Mouse (Mus musculus) erythroblast, adult 5-6 weeks (primary cell): Measurements from ENCODE around the gene Cep295. TPM values are rescaled to one million over a fixed set of nuclear protein-coding genes. Genes with fewer than 3 reads are reported as not detected.
"Not testable (repeated sequence)": the region's sequence is repeated elsewhere in the genome, so short reads cannot be mapped to it uniquely, and the experiment has no call there.

Experiments used
- ATAC-seq: replicated peaks from 2 replicates; pipeline ENCODE4 v1.8.0; 2016; ENCODE audit warnings: moderate number of reproducible peaks, mild to moderate bottlenecking, moderate TSS enrichment, inconsistent platforms; ENCODE audit not compliant: poor library complexity, low FRiP score, severe bottlenecking
- total RNA-seq, 2 experiments: library from RNA; stranded (forward) in 1 of 2; stranded (reverse) in 1 of 2; fragments of 150-400 nt in 1 of 2; fragments of 200-764, 138-1000 nt in 1 of 2; gene quantifications; 2 replicates each; pipeline versions ENCODE4 v1.2.3 to v1.2.4; 2015 to 2017; ENCODE audit warnings: low replicate concordance in 2 of 2

The Cep295 gene
- total RNA-seq (2015; ENCODE audit: low replicate concordance) (21.1 and 63.0 TPM in 2 replicates), total RNA-seq (2017; ENCODE audit: low replicate concordance) (29.1 and 32.1 TPM in 2 replicates)

DNA sequence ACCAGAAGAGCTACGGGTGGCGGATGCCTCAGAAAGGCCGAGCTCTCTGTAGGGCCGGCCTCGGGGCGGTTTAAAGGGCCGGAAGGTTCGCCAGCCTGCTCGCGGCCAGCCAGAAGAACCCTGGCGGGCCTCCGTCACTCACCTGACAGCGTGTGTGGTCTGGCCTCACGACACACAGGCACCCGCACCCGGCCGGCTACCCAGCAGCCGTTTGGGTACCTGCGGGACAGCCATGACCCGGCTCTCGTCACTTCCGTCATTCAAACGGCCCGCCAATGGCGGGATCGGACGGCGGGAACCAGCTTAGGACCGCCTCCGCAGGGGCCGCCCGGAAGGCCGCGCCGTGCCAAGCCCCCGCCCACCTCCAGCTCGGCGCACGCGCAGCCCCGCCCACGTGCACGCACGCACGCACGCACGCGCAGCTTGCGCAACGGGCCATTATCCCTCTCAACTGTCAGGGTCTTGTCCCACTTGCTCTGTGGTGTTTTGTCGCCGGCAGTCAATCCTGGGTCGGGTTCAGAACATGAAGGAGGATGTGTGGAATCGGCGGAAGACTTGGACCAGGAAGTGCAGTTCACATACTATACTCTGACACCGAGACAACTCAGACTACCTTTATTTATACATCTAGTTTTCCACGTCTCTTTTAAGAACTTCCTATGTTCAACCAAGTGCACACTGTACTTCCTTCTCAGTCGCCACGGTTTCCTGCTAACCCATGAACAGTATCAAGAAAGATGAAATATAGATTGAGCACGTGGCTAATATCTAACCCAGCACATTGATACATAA is at the start of gene Cep295:
Cep295 (minus strand) TSS at position 305 of the 792 bp plus-strand sequence.
- ATAC-seq = peak; percentile 97

DNA sequence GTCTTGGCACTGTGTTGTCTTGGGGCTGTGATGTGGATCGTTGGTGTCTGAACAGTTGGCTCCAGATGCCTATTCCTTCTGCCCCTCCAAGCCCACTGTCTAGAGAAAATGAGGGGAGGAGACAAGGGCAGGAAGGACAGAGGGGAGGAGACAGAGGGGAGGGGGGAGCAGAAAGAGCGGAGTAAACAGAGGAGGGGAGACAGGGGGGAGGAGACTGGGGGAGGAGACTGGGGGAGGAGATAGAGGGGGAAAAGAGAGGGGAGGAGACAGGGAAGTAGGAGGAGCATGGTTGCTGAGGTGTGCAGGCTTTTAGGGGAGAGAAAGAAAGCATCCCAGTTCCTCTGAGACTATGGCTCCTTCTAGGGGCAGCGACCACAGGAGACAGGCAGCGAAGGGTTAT is 40.0 kb upstream of the Cep295 start:
- no peak for ATAC-seq

DNA sequence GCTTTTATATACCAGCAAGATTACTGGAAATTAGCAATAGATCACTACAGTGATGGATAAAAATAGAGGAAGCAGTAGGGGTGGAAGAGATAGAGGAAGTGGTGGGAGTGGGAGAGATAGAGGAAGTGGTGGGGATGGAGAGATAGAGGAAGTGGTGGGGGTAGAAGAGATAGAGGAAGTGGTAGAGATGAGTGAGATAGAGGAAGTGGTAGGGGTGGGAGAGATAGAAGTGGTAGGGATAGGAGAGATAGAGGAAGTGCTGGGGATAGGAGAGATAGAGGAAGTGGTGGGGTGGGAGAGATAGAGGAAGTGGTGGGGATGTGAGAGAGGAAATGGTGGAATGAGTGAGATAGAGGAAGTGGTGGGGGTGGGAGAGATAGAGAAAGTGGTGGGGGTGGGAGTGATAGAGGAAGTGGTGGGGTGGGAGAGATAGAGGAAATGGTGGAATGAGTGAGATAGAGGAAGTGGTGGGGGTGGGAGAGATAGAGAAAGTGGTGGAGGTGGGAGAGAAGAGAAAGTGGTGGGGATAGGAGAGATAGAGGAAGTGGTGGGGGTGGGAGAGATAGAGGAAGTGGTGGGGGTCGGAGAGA is 37.9 kb upstream of the Cep295 start:
- no peak for ATAC-seq

DNA sequence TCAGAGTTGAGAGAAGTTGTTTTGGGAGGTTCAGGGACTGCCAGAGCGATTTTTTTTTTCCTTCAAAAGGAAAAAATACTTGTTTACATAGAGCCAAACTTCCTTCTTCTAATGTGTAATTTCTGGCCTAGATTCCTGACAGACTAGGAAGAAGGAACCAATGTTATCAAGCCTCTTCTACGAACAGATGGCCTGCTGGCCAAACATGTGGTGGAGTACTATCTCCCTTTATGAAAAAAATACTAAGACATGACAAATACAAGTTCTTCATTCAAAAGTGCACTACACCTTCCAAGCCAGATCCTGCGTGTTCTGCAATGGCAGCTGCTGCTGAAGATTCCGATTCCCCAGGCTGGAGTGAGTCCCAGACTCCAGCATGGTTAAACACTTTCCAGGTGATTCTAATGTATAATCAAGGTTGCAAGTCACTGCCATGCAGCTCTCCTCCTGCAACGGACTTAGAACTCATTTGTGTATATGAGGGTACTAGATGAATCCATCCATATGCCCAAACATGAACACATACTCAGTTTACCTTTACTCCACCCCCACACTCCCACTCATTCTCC is 29.6 kb upstream of the Cep295 start:
- no peak for ATAC-seq

DNA sequence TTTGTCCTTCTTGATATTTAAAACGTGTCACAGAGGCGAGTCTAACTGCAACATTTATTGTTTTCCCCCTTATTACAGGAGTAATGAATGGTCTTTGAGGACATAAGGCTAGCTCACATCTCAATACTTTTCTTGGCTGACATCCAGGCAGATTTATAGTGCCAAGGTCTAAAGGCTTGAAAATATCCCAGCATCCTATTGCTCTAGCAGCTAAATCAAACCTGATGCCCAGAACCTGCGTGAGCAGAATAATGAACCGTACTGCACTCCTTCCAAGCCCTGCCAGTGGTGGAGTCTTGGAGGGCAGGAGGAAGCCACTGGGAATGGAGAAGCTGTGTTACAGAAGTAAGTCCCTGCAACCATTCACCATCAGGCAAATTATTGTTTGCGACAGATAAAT is 26.7 kb upstream of the Cep295 start:
- no peak for ATAC-seq

DNA sequence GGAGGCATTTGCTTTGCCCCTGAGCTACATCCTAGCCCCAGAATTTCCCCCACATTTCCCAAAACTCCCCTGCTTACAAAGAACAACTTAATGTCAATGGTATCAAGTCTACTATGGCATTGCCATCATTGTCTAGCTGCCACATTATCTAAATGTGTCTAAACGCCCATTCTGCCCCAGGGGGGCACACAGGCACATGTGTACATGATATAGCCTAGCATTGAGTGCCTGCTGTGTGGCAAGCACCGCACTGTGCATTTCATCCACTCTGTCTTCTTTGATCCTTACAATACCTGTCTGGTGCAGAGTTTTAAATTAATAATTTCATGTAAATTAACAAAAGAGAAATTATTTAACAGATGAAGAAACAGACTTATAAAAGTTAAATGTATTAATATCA is 8.7 kb upstream of the Cep295 start:
- no peak for ATAC-seq

DNA sequence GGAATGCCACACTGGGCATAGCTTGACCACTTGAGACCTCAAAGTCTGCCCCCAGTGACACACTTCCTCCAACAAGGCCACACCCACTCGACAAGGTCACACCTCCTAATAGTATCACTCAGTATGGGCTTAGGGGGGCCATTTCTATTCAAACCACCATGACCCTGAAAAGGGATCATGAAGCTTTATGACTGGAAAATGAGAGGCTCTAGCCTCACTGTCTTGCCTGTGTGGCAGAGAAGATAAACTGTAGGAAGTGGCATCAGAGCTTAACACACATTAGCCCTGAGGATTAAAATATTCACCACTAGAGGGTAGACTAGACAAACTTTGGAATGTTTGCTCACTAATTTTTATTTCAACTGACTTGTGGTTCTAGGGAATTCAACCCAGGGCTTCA is 8.3 kb upstream of the Cep295 start:
- no peak for ATAC-seq

DNA sequence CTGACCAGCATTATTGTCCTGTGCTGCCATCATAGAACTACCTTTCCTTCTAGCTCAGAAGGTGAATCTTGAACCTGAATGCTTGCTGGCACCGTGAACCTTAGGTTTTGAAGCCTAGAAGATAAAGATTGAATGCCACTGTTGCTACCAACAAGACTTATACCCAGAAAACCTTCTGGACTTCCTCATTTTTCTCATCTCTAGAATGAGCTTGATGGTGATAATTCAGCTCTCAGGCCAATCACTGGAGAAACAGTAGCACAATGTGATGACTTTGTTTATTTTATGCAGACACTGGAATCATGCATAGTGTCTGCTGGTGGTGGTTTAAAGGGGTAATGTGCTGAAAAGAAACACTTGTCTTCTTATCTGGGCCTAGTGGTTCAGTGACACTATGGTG is 7.3 kb upstream of the Cep295 start:
- ATAC-seq = no peak

DNA sequence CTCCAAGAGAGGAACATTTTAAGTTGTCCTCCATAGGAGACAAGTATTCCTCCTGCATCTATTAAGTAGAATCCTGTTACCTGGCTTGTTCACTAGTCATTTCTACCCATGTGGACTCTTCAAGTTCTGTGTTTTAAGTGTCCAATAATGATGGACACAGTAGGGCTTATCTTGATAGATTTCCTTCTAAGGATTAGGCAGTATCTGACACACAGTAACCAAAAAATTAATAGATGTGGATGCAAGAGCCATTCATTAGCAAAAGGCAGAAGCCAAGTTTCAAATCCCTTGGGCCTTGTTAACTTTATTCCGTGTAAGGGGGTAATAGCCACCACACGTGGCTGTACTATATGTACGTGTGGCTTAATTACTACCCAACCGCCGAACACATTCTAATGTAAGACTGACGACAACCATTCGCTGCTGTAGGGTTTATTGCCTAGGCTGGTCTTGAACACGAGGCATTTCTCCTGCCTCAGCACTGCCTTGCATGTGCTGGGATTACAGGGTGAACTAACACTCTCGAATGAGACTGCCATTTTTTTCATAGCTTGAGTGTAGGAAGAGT is 588 bp downstream of the Cep295 start:
- ATAC-seq = peak; percentile 34

DNA sequence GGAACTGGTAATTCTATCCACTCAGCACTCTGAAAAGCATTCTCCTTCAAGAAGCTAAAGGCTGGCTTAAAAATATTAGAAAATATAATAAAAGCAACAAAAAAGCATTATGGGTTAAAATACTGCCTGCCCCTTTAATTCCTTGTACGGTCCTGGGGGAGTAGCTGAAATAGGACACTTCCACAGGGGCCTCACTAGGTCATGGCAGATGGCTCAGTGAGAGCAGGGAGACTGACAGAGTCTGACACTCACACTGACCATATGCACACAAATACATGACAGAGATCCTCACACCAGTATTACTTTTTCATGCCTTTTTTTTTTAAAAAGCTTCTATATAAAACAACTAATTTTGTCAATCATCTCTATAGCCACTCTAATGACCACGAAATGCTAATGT is 7.7 kb downstream of the Cep295 start:
- ATAC-seq = no peak

DNA sequence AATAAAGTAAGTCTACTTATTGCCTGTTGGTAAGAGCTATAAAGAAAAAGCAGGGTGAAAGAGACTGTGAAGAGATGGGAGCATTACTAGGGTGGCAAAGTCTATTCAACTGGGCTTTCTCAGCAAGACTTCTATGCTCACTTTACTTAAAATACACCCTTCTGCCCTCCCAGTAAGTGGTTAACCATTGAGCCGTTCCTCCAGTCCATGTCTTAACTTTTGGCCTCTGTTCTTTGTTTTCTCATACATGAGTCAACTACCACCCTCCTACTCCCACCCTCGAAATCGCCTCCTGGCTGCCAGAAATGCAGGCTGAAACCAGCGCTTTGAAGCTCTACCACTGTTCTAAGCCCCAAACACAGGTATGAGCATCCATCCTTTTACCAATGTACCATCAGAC is 19.8 kb downstream of the Cep295 start:
- no peak for ATAC-seq

DNA sequence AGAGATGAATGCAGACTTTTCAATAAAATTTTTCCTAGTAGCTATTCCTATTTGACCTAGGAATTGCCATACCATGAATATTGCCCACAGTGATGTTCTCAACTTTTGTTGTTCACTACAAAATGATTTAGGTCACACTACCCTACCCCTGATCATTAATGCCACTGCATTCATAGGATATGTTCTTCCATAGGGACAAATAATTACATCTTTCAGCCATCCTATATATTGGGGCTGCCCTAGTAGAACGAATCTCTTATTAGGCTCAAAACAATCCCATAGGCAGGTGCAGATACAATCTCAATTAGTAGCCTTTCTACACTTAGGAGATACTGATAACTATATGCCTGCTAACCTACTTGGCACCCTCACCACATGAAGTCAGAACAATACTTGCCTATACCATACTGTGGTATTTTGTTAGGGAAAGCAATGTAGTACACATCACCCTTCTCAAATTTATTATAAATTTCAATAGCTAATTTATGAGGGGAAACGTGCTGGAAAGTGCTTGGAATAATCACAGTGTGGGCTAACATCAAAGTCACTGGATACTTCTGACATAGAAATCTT is 39.3 kb downstream of the Cep295 start:
- ATAC-seq = no peak

DNA sequence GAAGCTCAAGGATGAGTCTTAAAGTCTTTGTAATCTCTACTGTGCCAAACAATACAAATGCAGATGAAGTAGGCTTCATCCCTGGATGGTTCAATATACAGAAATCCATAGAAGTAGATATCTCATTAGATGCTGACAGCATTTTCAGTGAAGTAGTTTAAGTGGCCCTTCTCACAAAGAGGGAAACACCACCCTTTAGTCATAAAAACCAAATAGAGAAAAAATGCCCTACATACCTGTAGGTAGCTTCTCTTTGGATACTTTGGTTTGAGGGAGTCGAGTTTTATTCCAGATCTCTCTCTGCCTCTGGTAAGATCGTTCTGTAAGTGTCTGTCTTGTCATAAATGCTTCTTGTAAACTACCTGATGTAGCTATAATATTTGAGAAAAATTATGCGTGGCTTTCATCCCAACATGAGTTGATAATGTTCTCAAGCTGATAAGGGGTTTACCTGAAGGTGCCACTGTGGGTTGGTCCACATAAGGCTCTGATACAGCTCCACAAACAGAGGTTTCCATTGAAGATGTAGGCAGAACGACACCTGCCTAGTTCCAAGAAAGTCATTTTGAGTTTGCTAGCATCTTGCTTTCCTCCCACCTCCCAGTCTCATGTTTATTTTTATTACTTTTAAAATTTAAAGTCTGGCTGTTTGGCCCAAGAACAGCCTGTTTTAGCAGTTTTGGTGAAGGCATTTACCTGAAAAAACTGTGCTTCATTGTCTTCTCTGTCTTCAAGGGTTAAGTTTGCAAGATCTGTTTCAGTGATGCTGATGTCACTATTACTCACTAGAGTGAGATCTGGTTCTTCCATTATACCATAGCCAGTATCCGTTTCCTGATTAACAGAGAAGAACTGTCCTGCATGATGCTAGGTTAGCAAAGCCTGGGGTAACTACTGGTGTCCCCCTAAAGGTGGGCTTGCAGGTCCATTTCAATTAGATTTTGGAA is 40.1 kb downstream of the Cep295 start:
- ATAC-seq = no peak

DNA sequence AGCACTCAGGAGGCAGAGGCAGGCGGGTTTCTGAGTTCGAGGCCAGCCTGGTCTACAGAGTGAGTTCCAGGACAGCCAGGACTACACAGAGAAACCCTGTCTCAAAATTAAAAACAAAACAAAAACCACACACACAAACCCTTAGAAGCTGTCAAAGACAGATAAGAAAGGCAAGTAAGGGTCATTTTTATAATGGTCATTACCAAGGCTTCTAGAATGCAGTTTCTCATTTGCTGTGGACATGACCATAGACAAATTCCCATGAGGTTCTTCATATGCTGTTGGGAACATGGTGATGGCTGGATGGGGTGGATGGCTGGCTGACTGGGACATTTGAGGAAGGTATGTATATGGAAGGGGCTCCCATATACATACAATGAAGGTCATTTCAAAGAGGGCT is 41.3 kb downstream of the Cep295 start:
- not testable (repeated sequence) for ATAC-seq

DNA sequence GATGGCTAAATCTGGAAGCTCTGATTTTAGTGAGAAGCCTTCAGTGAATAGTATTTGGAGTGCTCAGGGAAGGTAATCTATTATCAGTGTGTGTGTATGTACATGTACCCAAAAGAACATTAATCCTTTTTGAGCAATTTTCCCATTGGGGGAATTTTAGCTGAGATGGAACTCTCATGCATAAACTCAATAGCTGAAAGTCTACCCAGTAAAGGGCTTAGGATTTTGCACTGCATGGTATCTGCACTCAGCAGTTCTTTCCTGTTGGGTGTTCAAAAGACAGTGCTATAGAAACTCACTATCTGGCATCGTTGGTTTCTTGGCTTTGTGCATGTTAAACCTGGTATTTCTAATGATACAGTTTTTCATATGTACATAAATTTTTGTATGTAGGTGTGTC is 43.0 kb downstream of the Cep295 start:
- no peak for ATAC-seq

DNA sequence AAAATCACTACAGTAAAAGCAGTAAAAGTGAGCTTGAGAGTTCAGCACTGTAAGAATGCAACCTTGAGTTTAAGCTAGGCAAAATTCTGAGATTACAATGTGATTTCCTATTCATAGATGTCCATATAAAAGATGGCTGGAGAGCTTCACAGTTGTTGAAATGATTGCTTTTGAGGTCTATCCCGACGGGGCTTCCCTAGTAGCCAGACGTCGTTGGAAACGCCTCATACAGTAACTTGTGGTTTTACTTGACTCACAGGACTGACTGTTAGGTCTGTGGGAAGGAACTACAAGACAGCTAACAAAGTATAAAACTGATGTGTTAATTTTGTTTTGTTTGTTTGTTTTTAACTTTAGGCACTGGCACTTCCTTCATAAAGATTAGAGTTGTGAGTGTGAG is 44.0 kb downstream of the Cep295 start:
- ATAC-seq = no peak

DNA sequence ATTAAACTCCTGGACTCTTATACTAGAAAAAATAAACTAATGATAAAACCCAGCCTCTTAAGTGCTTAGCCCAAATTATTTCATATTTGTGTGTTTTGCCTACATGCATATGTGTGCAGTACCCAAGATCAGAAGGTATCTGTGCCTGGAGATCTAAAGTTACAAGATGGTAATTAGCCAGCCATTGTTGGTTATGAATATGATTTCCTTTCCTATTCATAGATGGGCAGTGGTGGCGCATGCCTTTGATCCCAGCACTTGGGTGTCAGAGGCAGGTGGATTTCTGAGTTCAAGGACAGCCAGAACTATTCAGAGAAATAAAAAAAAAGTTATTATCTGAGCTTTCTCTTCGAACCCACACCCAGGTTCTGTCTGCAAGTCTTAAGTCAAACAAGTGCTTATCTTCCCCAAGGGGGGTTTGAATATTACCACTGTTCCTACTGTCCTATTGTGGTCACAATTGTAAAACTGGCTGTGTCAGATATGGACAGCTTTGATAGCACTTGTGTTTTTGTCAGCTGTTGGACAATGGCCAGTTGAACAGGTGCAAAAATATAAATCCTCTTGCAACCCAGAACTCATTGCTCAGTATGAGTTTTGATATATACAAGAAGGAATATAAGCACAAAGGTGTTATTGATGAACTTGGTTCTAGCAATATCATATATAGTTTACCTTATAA is 45.4 kb downstream of the Cep295 start:
- no peak for ATAC-seq

DNA sequence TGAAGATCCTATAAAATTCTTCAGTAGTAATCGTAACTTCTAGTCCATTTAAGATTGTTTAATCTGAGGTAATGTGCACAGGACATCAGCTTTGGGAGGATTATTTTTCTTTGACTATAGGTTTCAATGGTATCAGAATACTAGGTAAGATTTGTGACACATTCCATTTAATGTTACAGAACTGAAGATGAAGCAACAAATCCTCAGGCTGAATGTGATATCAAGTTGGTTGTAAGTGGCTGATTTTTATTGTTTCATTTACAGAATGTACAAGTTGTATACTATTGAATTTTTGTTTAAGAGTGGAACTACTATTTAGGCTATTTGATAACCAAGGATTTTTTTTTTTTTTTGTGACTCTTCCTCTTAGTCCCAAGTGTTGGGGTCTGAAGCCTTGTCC is 47.4 kb downstream of the Cep295 start:
- ATAC-seq = no peak

DNA sequence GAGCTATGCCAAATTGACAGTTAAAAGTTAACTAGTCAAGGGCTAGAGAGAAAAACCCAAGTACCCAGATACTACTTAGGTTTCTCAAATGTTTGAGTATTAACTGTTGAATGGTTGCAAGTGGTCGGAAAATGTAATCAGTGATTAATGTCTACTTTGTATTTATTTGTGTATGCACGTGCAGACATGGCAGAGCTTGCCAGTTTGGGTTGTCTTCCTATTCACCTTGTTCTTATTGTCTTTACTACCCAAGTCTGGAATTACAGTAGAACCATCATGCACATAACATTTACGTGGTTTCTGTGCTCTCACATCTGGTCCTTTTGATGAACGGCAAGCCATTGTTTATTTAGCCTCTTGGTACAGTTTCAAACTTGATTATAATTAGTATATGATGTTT is 48.2 kb downstream of the Cep295 start:
- no peak for ATAC-seq
